Mouse (Mus musculus) hindbrain, embryonic 13.5 days (tissue): Measurements from ENCODE around the gene 2410137M14Rik. TPM values are rescaled to one million over a fixed set of nuclear protein-coding genes. Genes with fewer than 3 reads are reported as not detected.

Experiments
- ATAC-seq: fragments of 200-750 bp; cut with Nextera tagmentation; 2 replicates; pipeline ENCODE4 v1.8.0; 2017; ENCODE audit warnings: moderate TSS enrichment; ENCODE audit not compliant: low FRiP score
- H3K27ac ChIP-seq: fragments of 300-500 bp; sonication (generic); 2 replicates; pipeline ENCODE4 v1.5.1; 2015; ENCODE audit warnings: inconsistent platforms, mild to moderate bottlenecking, moderate library complexity
- H3K27me3 ChIP-seq: fragments of 300-500 bp; sonication (generic); 2 replicates; pipeline ENCODE4 v1.6.1; 2015; ENCODE audit warnings: mild to moderate bottlenecking, inconsistent platforms
- H3K36me3 ChIP-seq: fragments of 300-500 bp; sonication (generic); 2 replicates; pipeline ENCODE4 v1.6.1; 2015; ENCODE audit warnings: mild to moderate bottlenecking, inconsistent platforms
- H3K4me1 ChIP-seq: fragments of 300-500 bp; sonication (generic); replicated peaks from 2 replicates; pipeline ENCODE4 v1.6.1; 2015; ENCODE audit warnings: inconsistent platforms
- H3K4me2 ChIP-seq: fragments of 300-500 bp; sonication (generic); 2 replicates; pipeline ENCODE4 v1.6.1; 2015; ENCODE audit warnings: inconsistent platforms, mild to moderate bottlenecking, moderate library complexity
- H3K4me3 ChIP-seq: fragments of 300-500 bp; sonication (generic); 2 replicates; pipeline ENCODE4 v1.5.1; 2015; ENCODE audit warnings: mild to moderate bottlenecking, inconsistent platforms
- H3K9ac ChIP-seq: fragments of 300-500 bp; sonication (generic); 2 replicates; pipeline ENCODE4 v1.6.1; 2015; ENCODE audit warnings: mild to moderate bottlenecking, inconsistent platforms
- H3K9me3 ChIP-seq: fragments of 300-500 bp; sonication (generic); 2 replicates; pipeline ENCODE4 v1.6.1; 2016; ENCODE audit warnings: inconsistent platforms
- WGBS: fragments of 180-500 bp; shearing (Covaris S2); methylation state at CpG from one replicate; pipeline ENCODE4 v1.1.7; 2015; 5-methylcytosine and 5-hydroxymethylcytosine counted together
- polyA plus RNA-seq: library from polyadenylated mRNA; unstranded; fragments of >200 nt; fragmentation: Nextera tagmentation; extraction: Ambion mirVana; gene quantifications from 2 replicates; pipeline ENCODE4 v1.2.1, GENCODE M21; 2015

The 2410137M14Rik gene
- polyA plus RNA-seq, 1 experiment from 2014 or later = not detected

- Histone ChIP-seq H3K9me3 (no peaks in the 10 kb centered on the region), H3K4me2 (peak within 1 kb of the TSS; percentile 70)
- under 1% methylated on average over 46 of the region's 46 CpGs for WGBS
Measured at GRCm38 (mm10) chr17:36957999-36958743, 22.9 kb downstream of the 2410137M14Rik start, which contains the start of the genes Znrd1 and Znrd1as. TSS of gene Znrd1 (minus strand) at chr17:36958559. TSS of gene Znrd1as (plus strand) at chr17:36958592.

GRCm38 (mm10) chr17:36953062-36953461, 28.0 kb downstream of the 2410137M14Rik start:
- ATAC-seq = no peak
- H3K27ac ChIP-seq = no peak overlapping the region
- no peak overlapping the region for H3K4me3 ChIP-seq
- H3K36me3 ChIP-seq = peaks cover 21% of the 10 kb centered on the region
- no peaks in the 10 kb centered on the region for H3K27me3 ChIP-seq
- no peaks in the 10 kb centered on the region for H3K9me3 ChIP-seq
- H3K4me2 ChIP-seq = no peak overlapping the region
- 90% methylated on average over 1 of the region's 1 CpGs for WGBS
- peaks cover 29% of the 10 kb centered on the region for H3K4me1 ChIP-seq
- no peak overlapping the region for H3K9ac ChIP-seq

More at GRCm38 (mm10) chr17:36957999-36958743, 22.9 kb downstream of the 2410137M14Rik start, which contains the start of the genes Znrd1 and Znrd1as:
- Histone ChIP-seq H3K4me3 (peak within 1 kb of the TSS; percentile 69), H3K36me3 (peaks cover 6% of the 10 kb centered on the region; the same call in 1 of the 2 replicates), H3K4me1 (peaks cover 23% of the 10 kb centered on the region), H3K27ac (peak within 1 kb of the TSS; percentile 87), H3K9ac (peak within 1 kb of the TSS; percentile 85), H3K27me3 (no peaks in the 10 kb centered on the region)
- ATAC-seq = peak; percentile 98

GRCm38 (mm10) chr17:36952631-36953030, 28.4 kb downstream of the 2410137M14Rik start:
- Histone ChIP-seq H3K4me2 (no peak overlapping the region), H3K4me3 (no peak overlapping the region), H3K27ac (no peak overlapping the region), H3K36me3 (peaks cover 21% of the 10 kb centered on the region), H3K27me3 (no peaks in the 10 kb centered on the region), H3K9ac (no peak overlapping the region), H3K4me1 (peaks cover 29% of the 10 kb centered on the region), H3K9me3 (no peaks in the 10 kb centered on the region)
- WGBS = 92% methylated on average over 2 of the region's 2 CpGs
- no peak for ATAC-seq

GRCm38 (mm10) chr17:36950981-36951947, 29.8 kb downstream of the 2410137M14Rik start, which contains the start of gene Ppp1r11:
TSS of gene Ppp1r11 (minus strand) at chr17:36951741.
- Histone ChIP-seq H3K4me1 (peaks cover 28% of the 10 kb centered on the region), H3K27me3 (no peaks in the 10 kb centered on the region), H3K36me3 (peaks cover 19% of the 10 kb centered on the region), H3K4me2 (peak within 1 kb of the TSS; percentile 81), H3K9me3 (no peaks in the 10 kb centered on the region), H3K9ac (peak within 1 kb of the TSS; percentile 80), H3K4me3 (peak within 1 kb of the TSS; percentile 69), H3K27ac (peak within 1 kb of the TSS; percentile 92)
- WGBS = 2% methylated on average over 36 of the region's 36 CpGs
- ATAC-seq = peak; percentile 95

GRCm38 (mm10) chr17:36949265-36949664, 31.8 kb downstream of the 2410137M14Rik start:
- Histone ChIP-seq H3K9me3 (no peaks in the 10 kb centered on the region), H3K27ac (no peak overlapping the region), H3K4me2 (no peak overlapping the region), H3K27me3 (peaks cover 19% of the 10 kb centered on the region), H3K36me3 (peaks cover 15% of the 10 kb centered on the region), H3K9ac (no peak overlapping the region), H3K4me3 (no peak overlapping the region), H3K4me1 (peaks cover 35% of the 10 kb centered on the region)
- WGBS = 95% methylated on average over 8 of the region's 8 CpGs
- no peak for ATAC-seq

- Histone ChIP-seq H3K4me3 (no peak overlapping the region), H3K4me1 (peaks cover 38% of the 10 kb centered on the region), H3K9me3 (no peaks in the 10 kb centered on the region), H3K27me3 (peaks cover 29% of the 10 kb centered on the region), H3K4me2 (no peak overlapping the region), H3K9ac (no peak overlapping the region), H3K36me3 (peaks cover 15% of the 10 kb centered on the region), H3K27ac (0 out of 2 replicates have a peak overlapping the region, but pooled peaks have one; percentile 30)
- ATAC-seq = no peak
- 71% methylated on average over 1 of the region's 1 CpGs for whole genome bisulfite sequencing
Measured at GRCm38 (mm10) chr17:36948286-36948685, 32.8 kb downstream of the 2410137M14Rik start.

- Histone ChIP-seq H3K9me3 (no peaks in the 10 kb centered on the region), H3K4me2 (peak overlapping the region; percentile 90), H3K9ac (peak overlapping the region; percentile 87), H3K4me3 (peak overlapping the region; percentile 58), H3K27me3 (peaks cover 39% of the 10 kb centered on the region), H3K4me1 (peaks cover 47% of the 10 kb centered on the region), H3K36me3 (peaks cover 15% of the 10 kb centered on the region), H3K27ac (peak overlapping the region; percentile 84)
- peak; percentile 64 for ATAC-seq
- under 1% methylated on average over 62 of the region's 62 CpGs for WGBS
Measured at GRCm38 (mm10) chr17:36947051-36947819, 33.8 kb downstream of the 2410137M14Rik start.

- Histone ChIP-seq H3K9me3 (no peaks in the 10 kb centered on the region), H3K4me2 (no peak overlapping the region), H3K4me1 (peaks cover 33% of the 10 kb centered on the region), H3K27ac (no peak overlapping the region), H3K4me3 (no peak overlapping the region), H3K36me3 (peaks cover 10% of the 10 kb centered on the region), H3K27me3 (peaks cover 60% of the 10 kb centered on the region), H3K9ac (no peak overlapping the region)
- 36% methylated on average over 7 of the region's 9 CpGs for WGBS
- ATAC-seq = no peak
Measured at GRCm38 (mm10) chr17:36944121-36944775, 36.8 kb downstream of the 2410137M14Rik start.

- Histone ChIP-seq H3K4me3 (no peak overlapping the region; the same call in 1 of the 2 replicates), H3K9ac (no peak overlapping the region), H3K4me1 (peaks cover 33% of the 10 kb centered on the region), H3K4me2 (peak overlapping the region; percentile 76; the same call in 1 of the 2 replicates), H3K27ac (no peak overlapping the region), H3K9me3 (no peaks in the 10 kb centered on the region), H3K36me3 (peaks cover 5% of the 10 kb centered on the region), H3K27me3 (peaks cover 63% of the 10 kb centered on the region)
- no peak for ATAC-seq
- WGBS = 34% methylated on average over 5 of the region's 5 CpGs
Measured at GRCm38 (mm10) chr17:36943691-36944090, 37.3 kb downstream of the 2410137M14Rik start.

- WGBS = 3% methylated on average over 59 of the region's 59 CpGs
- Histone ChIP-seq H3K27me3 (peaks cover 63% of the 10 kb centered on the region), H3K4me3 (peak within 1 kb of the TSS; percentile 43), H3K9me3 (no peaks in the 10 kb centered on the region), H3K9ac (peak within 1 kb of the TSS; percentile 66), H3K36me3 (no peaks in the 10 kb centered on the region), H3K27ac (no peak within 1 kb of the TSS), H3K4me1 (peaks cover 32% of the 10 kb centered on the region), H3K4me2 (peak within 1 kb of the TSS; percentile 76)
- no peak for ATAC-seq
Measured at GRCm38 (mm10) chr17:36942791-36943471, 38.1 kb downstream of the 2410137M14Rik start, which contains the start of gene Rnf39. TSS of gene Rnf39 (plus strand) at chr17:36942918.
